Mouse (Mus musculus) ES-Bruce4 (cell line): ENCODE data around the gene Hibch.

Experiments
- CTCF ChIP-seq: IDR thresholded peaks from one replicate; pipeline ENCODE4 v1.8.1; 2011; ENCODE audit warnings: low read depth, low read length
- EP300 ChIP-seq: IDR thresholded peaks from 2 replicates; pipeline ENCODE4 v1.6.1; 2011; ENCODE audit warnings: low read depth, low read length; ENCODE audit not compliant: insufficient read depth
- POLR2A ChIP-seq: IDR thresholded peaks from one replicate; pipeline ENCODE4 v1.8.1; 2011; ENCODE audit warnings: low read length; ENCODE audit not compliant: insufficient read depth

- TF ChIP-seq CTCF = no peak
- TF ChIP-seq EP300 = no peak
- TF ChIP-seq POLR2A = no peak
Measured at GRCm38 (mm10) chr1:52947895-52948294, 103.2 kb downstream of the Hibch start.
